Mouse (Mus musculus): ENCODE measurements around the gene Adssl1. TPM values are rescaled to one million over a fixed set of nuclear protein-coding genes. Genes with fewer than 3 reads are reported as not detected.

The Adssl1 gene
- polyA plus RNA-seq, 1 experiment from 2014 or later = 14.7 TPM

- Histone ChIP-seq H3K9ac (no peak overlapping the region), H3K4me3 (no peak overlapping the region), H3K36me3 (no peaks in the 10 kb centered on the region), H3K4me2 (replicated peaks) (no peak overlapping the region), H3K27me3 (peaks cover 48% of the 10 kb centered on the region), H3K27ac (no peak overlapping the region), H3K4me1 (peaks cover 51% of the 10 kb centered on the region), H3K9me3 (no peaks in the 10 kb centered on the region)
- no peak for ATAC-seq (ENCODE audit: low FRiP score, low read depth)
- 58% methylated on average over 5 of the region's 5 CpGs for WGBS
Observed at GRCm38 (mm10) chr12:112677076-112677475, 57.2 kb downstream of the Adssl1 start.

- WGBS = 23% methylated on average over 19 of the region's 19 CpGs
- peaks cover 53% of the 10 kb centered on the region for H3K27me3 ChIP-seq
Observed at GRCm38 (mm10) chr12:112677943-112678554, 58.2 kb downstream of the Adssl1 start.

GRCm38 (mm10) chr12:112678555-112679026 lies 58.7 kb downstream of the Adssl1 start, which contains the start of gene Zbtb42:
Zbtb42 (plus strand) TSS chr12:112678828.
- H3K9ac ChIP-seq = peak within 1 kb of the TSS; percentile 70
- peak within 1 kb of the TSS; percentile 98 for H3K4me2 ChIP-seq (replicated peaks)
- peak within 1 kb of the TSS; percentile 67 for H3K4me3 ChIP-seq
- H3K4me1 ChIP-seq = peaks cover 40% of the 10 kb centered on the region
- peaks cover 53% of the 10 kb centered on the region for H3K27me3 ChIP-seq
- H3K27ac ChIP-seq = no peak within 1 kb of the TSS
- H3K36me3 ChIP-seq = no peaks in the 10 kb centered on the region
- under 1% methylated on average over 59 of the region's 60 CpGs for WGBS
- no peaks in the 10 kb centered on the region for H3K9me3 ChIP-seq
- 0 out of 2 replicates have a peak, but pooled peaks have one; percentile 13 for ATAC-seq (ENCODE audit: low FRiP score, low read depth)

More at GRCm38 (mm10) chr12:112677943-112678554, 58.2 kb downstream of the Adssl1 start:
- ATAC-seq (ENCODE audit: low FRiP score, low read depth) = no peak
- H3K27ac ChIP-seq = no peak overlapping the region
- H3K9me3 ChIP-seq = no peaks in the 10 kb centered on the region
- peak overlapping the region; percentile 98 for H3K4me2 ChIP-seq (replicated peaks)
- no peaks in the 10 kb centered on the region for H3K36me3 ChIP-seq
- H3K9ac ChIP-seq = peak overlapping the region; percentile 70
- H3K4me3 ChIP-seq = peak overlapping the region; percentile 67
- peaks cover 42% of the 10 kb centered on the region for H3K4me1 ChIP-seq

- Histone ChIP-seq H3K36me3 (no peaks in the 10 kb centered on the region), H3K4me3 (peak overlapping the region; percentile 67), H3K9ac (peak overlapping the region; percentile 70), H3K27ac (no peak overlapping the region), H3K4me2 (replicated peaks) (peak overlapping the region; percentile 98), H3K27me3 (peaks cover 53% of the 10 kb centered on the region), H3K9me3 (no peaks in the 10 kb centered on the region), H3K4me1 (peaks cover 40% of the 10 kb centered on the region)
- ATAC-seq (ENCODE audit: low FRiP score, low read depth) = peak; percentile 3; the same call in 1 of the 2 replicates
- 4% methylated on average over 81 of the region's 87 CpGs for WGBS
Observed at GRCm38 (mm10) chr12:112679027-112679996, 59.5 kb downstream of the Adssl1 start.

- Histone ChIP-seq H3K4me1 (peaks cover 12% of the 10 kb centered on the region), H3K9me3 (no peaks in the 10 kb centered on the region), H3K9ac (no peak overlapping the region)
Observed at GRCm38 (mm10) chr12:112683351-112683750, 63.5 kb downstream of the Adssl1 start.

GRCm38 (mm10) chr12:112688458-112688857 lies 68.6 kb downstream of the Adssl1 start:
- H3K27ac ChIP-seq = no peak overlapping the region
- peaks cover 8% of the 10 kb centered on the region for H3K4me1 ChIP-seq
- 69% methylated on average over 15 of the region's 15 CpGs for WGBS
- ATAC-seq (ENCODE audit: low FRiP score, low read depth) = no peak
- no peak overlapping the region for H3K4me3 ChIP-seq
- no peaks in the 10 kb centered on the region for H3K9me3 ChIP-seq
- no peak overlapping the region for H3K4me2 ChIP-seq (replicated peaks)
- H3K9ac ChIP-seq = no peak overlapping the region
- peaks cover 2% of the 10 kb centered on the region; the same call in 1 of the 2 replicates for H3K36me3 ChIP-seq
- peaks cover 8% of the 10 kb centered on the region; the same call in 1 of the 2 replicates for H3K27me3 ChIP-seq

More at GRCm38 (mm10) chr12:112683351-112683750, 63.5 kb downstream of the Adssl1 start:
- ATAC-seq (ENCODE audit: low FRiP score, low read depth) = no peak
- Histone ChIP-seq H3K4me3 (no peak overlapping the region), H3K27ac (no peak overlapping the region), H3K4me2 (replicated peaks) (no peak overlapping the region), H3K36me3 (no peaks in the 10 kb centered on the region), H3K27me3 (peaks cover 43% of the 10 kb centered on the region)
- WGBS = 68% methylated on average over 7 of the region's 7 CpGs

Small RNA genes lying within 50 kb of the gene (microRNA-seq; reads per million reads assigned to microRNA genes)
- not detected for gene Mir6939

Other genes with a start within 250 kb of the Adssl1 start
- gene A530016L24Rik, start 130.6 kb upstream of the Adssl1 start, polyA plus RNA-seq (2015; fragmentation: Nextera tagmentation; extraction: Ambion mirVana) = 0.41 and 0.64 TPM in 2 replicates
- 0.28 and 0.66 TPM in 2 replicates for gene Tmem179, start 103.3 kb upstream of the Adssl1 start, polyA plus RNA-seq (2015; fragmentation: Nextera tagmentation; extraction: Ambion mirVana)
- 4.2 and 5.5 TPM in 2 replicates for gene Inf2, start 31.3 kb upstream of the Adssl1 start, polyA plus RNA-seq (2015; fragmentation: Nextera tagmentation; extraction: Ambion mirVana)
- 246 and 251 TPM in 2 replicates for gene Siva1, start 24.6 kb downstream of the Adssl1 start, polyA plus RNA-seq (2015; fragmentation: Nextera tagmentation; extraction: Ambion mirVana)
- gene Akt1, start 54.8 kb downstream of the Adssl1 start, polyA plus RNA-seq (2015; fragmentation: Nextera tagmentation; extraction: Ambion mirVana) = 62.5 and 71.0 TPM in 2 replicates
- 2.2 and 2.4 TPM in 2 replicates for gene Zbtb42, start 58.8 kb downstream of the Adssl1 start, polyA plus RNA-seq (2015; fragmentation: Nextera tagmentation; extraction: Ambion mirVana)
- gene Cep170b, start 100.4 kb downstream of the Adssl1 start, polyA plus RNA-seq (2015; fragmentation: Nextera tagmentation; extraction: Ambion mirVana) = 14.7 and 16.6 TPM in 2 replicates
- gene Pld4, start 140.6 kb downstream of the Adssl1 start, polyA plus RNA-seq (2015; fragmentation: Nextera tagmentation; extraction: Ambion mirVana) = 6.1 and 7.2 TPM in 2 replicates
- 0.61 and 0.64 TPM in 2 replicates for gene Ahnak2, start 182.6 kb downstream of the Adssl1 start, polyA plus RNA-seq (2015; fragmentation: Nextera tagmentation; extraction: Ambion mirVana)
- gene Clba1, start 188.9 kb downstream of the Adssl1 start, polyA plus RNA-seq (2015; fragmentation: Nextera tagmentation; extraction: Ambion mirVana) = 7.9 and 8.8 TPM in 2 replicates
- 132 and 134 TPM in 2 replicates for gene Cdca4, start 209.4 kb downstream of the Adssl1 start, polyA plus RNA-seq (2015; fragmentation: Nextera tagmentation; extraction: Ambion mirVana)
- 0.11 and 0.13 TPM in 2 replicates for gene Gpr132, start 248.2 kb downstream of the Adssl1 start, polyA plus RNA-seq (2015; fragmentation: Nextera tagmentation; extraction: Ambion mirVana)